Mouse (Mus musculus) small intestine, adult 2 months (tissue): ENCODE results near the gene Fndc3b.

Source experiments
- CTCF ChIP-seq: fragments of 200-500 bp; IDR thresholded peaks from 2 replicates; pipeline ENCODE4 v1.5.1; 2012; ENCODE audit warnings: low read depth, mild to moderate bottlenecking, control low read depth, inconsistent platforms, low read length, moderate library complexity, mixed read lengths; ENCODE audit not compliant: insufficient replicate concordance, insufficient read length; ENCODE audit errors: extremely low read depth
- POLR2A ChIP-seq: fragments of 200-500 bp; IDR thresholded peaks from 2 replicates; pipeline ENCODE4 v1.6.1; 2012; ENCODE audit warnings: low read depth, mild to moderate bottlenecking, control low read depth, inconsistent platforms, low read length, moderate library complexity

DNA sequence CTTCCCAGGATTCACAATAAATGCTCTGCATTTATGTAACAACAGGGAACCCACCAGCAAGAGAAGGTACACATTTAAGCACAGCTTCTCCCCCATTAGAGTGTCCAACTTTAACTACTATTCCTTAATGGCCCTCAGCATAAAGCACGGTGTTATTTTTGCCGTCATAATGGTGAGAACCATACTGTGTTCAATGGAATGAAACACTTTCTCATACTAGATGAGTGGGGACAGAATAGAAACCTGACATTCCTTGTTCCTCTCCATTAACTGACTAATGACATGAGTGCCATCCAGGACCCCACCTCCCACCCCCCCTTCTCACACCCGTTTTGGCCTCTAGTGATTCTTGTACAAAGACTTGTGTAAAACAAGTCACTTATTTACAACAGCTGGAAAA, 156.8 kb downstream of the Fndc3b start:
- TF ChIP-seq CTCF (no peak), POLR2A (no peak)
